Comparison of ENCODE assay signal across 9 mouse cellular contexts in genomic region chr12:33966490-33967415, GRCm38 (mm10). TPM values are rescaled to one million over a fixed set of nuclear protein-coding genes. Genes with fewer than 3 reads are reported as not detected.
DNase-seq lines count a peak whose midpoint lies in the region; ATAC-seq lines count a peak whose summit lies in the region.
"Had no signal": no experiment of that assay in that cellular context is flagged by ENCODE, and none has a peak within 500 bp of the region (broad histone marks: within the 10 kb centered on the region; RNA-seq: fewer than 3 reads in every experiment).

No protein-coding gene starts in this region.

- no peak; the same call in 1 of the 2 replicates for ATAC-seq in forebrain, embryonic 15.5 days (replicated peaks)
- ATAC-seq in limb, embryonic 12.5 days (ENCODE audit: insufficient number of reproducible peaks, insufficient read depth, low FRiP score, low TSS enrichment, low read depth), result peak; percentile 52

- H3K36me3 ChIP-seq in forebrain, embryonic 15.5 days, result no peaks in the 10 kb centered on the region
- no peaks in the 10 kb centered on the region for H3K36me3 ChIP-seq in limb, embryonic 12.5 days

- H3K4me1 ChIP-seq in forebrain, embryonic 15.5 days, result peaks cover 21% of the 10 kb centered on the region
- H3K4me1 ChIP-seq in limb, embryonic 12.5 days (replicated peaks), result peaks cover 71% of the 10 kb centered on the region

- H3K9ac ChIP-seq in forebrain, embryonic 15.5 days (replicated peaks), result no peak overlapping the region
- H3K9ac ChIP-seq in limb, embryonic 12.5 days (replicated peaks), result peak overlapping the region; percentile 55

- no peak overlapping the region for H3K4me3 ChIP-seq in forebrain, embryonic 15.5 days
- peak overlapping the region; percentile 40 for H3K4me3 ChIP-seq in limb, embryonic 12.5 days (replicated peaks)

- peak; percentile 15 to 41 for DNase-seq in cerebellum, postnatal 25 days
- no peak for DNase-seq in cerebellum, adult 11-12 months
- DNase-seq in ES-CJ7 (ENCODE audit: low read depth, low spot score), result peak; percentile 28
- peak; percentile 49 for DNase-seq in testis, postnatal 10 days (ENCODE audit: low spot score)
- no peak for DNase-seq in layer of hippocampus, adult 18-20 months (ENCODE audit: low spot score in 2 of 2)
- DNase-seq in spleen, adult 18-20 months, result no peak

- no peak overlapping the region for H3K27ac ChIP-seq in forebrain, embryonic 15.5 days (replicated peaks)
- H3K27ac ChIP-seq in limb, embryonic 12.5 days, result peak overlapping the region; percentile 96

- H3K4me2 ChIP-seq in forebrain, embryonic 15.5 days (replicated peaks), result 0 out of 2 replicates have a peak overlapping the region, but pooled peaks have one; percentile 22
- peak overlapping the region; percentile 78 for H3K4me2 ChIP-seq in limb, embryonic 12.5 days

- under 1% methylated on average over 35 of the region's 35 CpGs for WGBS in forebrain, embryonic 15.5 days
- 1% methylated on average over 35 of the region's 35 CpGs for WGBS in limb, embryonic 12.5 days

- H3K9me3 ChIP-seq in forebrain, embryonic 15.5 days, result no peaks in the 10 kb centered on the region
- H3K9me3 ChIP-seq in limb, embryonic 12.5 days, result no peaks in the 10 kb centered on the region

- H3K27me3 ChIP-seq in forebrain, embryonic 15.5 days, result peaks cover 84% of the 10 kb centered on the region
- H3K27me3 ChIP-seq in limb, embryonic 12.5 days, result peaks cover 11% of the 10 kb centered on the region; the same call in 1 of the 2 replicates

RNA-seq across cellular contexts. Expression of gene Twist1, which starts 9.3 kb away (rescaled TPM):
- 0.63 and 0.74 TPM in 2 replicates for polyA plus RNA-seq in forebrain, embryonic 15.5 days (2015; fragmentation: Nextera tagmentation; extraction: Ambion mirVana)
- 64.0 and 64.8 TPM in 2 replicates for polyA plus RNA-seq in limb, embryonic 12.5 days (2016; fragmentation: Nextera tagmentation; extraction: Ambion mirVana)
- 1 to 10 TPM; 1.3 to 1.7 TPM for total RNA-seq in layer of hippocampus, adult 18-20 months (2021)

RNA-seq across cellular contexts. Expression of gene Ferd3l, which starts 38.5 kb away (rescaled TPM):
- not detected in 2 replicates for polyA plus RNA-seq in forebrain, embryonic 15.5 days (2015; fragmentation: Nextera tagmentation; extraction: Ambion mirVana)
- polyA plus RNA-seq in limb, embryonic 12.5 days (2016; fragmentation: Nextera tagmentation; extraction: Ambion mirVana), result not detected in 2 replicates
- not detected for total RNA-seq in layer of hippocampus, adult 18-20 months (2021)
- polyA plus RNA-seq: C2C12 had no signal

Comparison
In these comparisons a context has a peak if more than half of its experiments do, and no peak if none do; other contexts are left out.
1. DNase-seq: peak in cerebellum, postnatal 25 days (2 of 2), ES-CJ7 (single experiment) and testis, postnatal 10 days (single experiment); none in cerebellum, adult 11-12 months (single experiment), layer of hippocampus, adult 18-20 months (0 of 2) and spleen, adult 18-20 months (0 of 2).
2. RNA of gene Twist1, which starts 9.3 kb away (polyA plus RNA-seq): 64.0 to 64.8 TPM in limb, embryonic 12.5 days; 0.63 to 0.74 TPM in forebrain, embryonic 15.5 days; every median in the first group is over 10 times any median in the second.